Mouse (Mus musculus) heart, postnatal 0 days (tissue): ENCODE data around the gene Clmp.

Source experiments
- CTCF ChIP-seq: IDR thresholded peaks from 2 replicates; pipeline ENCODE4 v1.5.1; 2016; ENCODE audit warnings: antibody characterized with exemption, control low read depth, low read depth
- EP300 ChIP-seq: IDR thresholded peaks from 2 replicates; pipeline ENCODE4 v1.6.1; 2016; ENCODE audit warnings: antibody characterized with exemption, low read depth

DNA sequence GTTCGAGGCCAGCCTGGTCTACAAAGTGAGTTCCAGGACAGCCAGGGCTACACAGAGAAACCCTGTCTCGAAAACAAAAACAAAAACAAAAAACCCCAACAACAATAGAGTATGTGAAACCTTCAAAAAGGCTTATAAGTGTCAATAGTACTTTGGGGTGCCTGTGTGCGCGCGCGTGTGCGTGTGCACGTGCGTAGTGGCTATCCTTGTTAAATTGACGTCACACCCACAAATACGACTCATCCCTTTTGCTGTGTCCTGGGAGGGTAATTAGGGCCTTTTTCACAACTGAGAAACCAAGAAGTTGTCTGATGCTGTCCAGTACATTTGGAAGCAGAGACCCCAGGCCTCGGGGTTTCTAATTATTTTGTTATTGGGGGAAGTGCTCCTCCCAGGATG lies 44.5 kb downstream of the Clmp start:
- no peak for TF ChIP-seq CTCF
- TF ChIP-seq EP300 = no peak
